Mouse (Mus musculus) liver, embryonic 11.5 days (tissue): ENCODE measurements around the gene 6030408B16Rik. TPM values are rescaled to one million over a fixed set of nuclear protein-coding genes. Genes with fewer than 3 reads are reported as not detected.

Experiments used
- ATAC-seq: fragments of 200-750 bp; cut with Nextera tagmentation; replicated peaks from 2 replicates; pipeline ENCODE4 v1.8.0; 2017; ENCODE audit warnings: moderate number of reproducible peaks, mild to moderate bottlenecking, moderate TSS enrichment, moderate library complexity; ENCODE audit not compliant: low FRiP score
- DNase-seq: peaks from one replicate; pipeline ENCODE4 v3.0.0-alpha.2; 2017; ENCODE audit warnings: low spot score
- H3K27ac ChIP-seq: fragments of 300-500 bp; sonication (generic); 2 replicates; pipeline ENCODE4 v1.5.1; 2014; ENCODE audit warnings: mild to moderate bottlenecking, low read depth, low read length, control low read depth
- H3K27me3 ChIP-seq: fragments of 300-500 bp; sonication (generic); replicated peaks from 2 replicates; pipeline ENCODE4 v1.6.1; 2014; ENCODE audit warnings: low read length, mixed read lengths; ENCODE audit not compliant: control insufficient read depth, insufficient read depth
- H3K36me3 ChIP-seq: fragments of 300-500 bp; sonication (generic); 2 replicates; pipeline ENCODE4 v1.6.1; 2014; ENCODE audit warnings: mild to moderate bottlenecking, low read length, moderate library complexity, mixed read lengths; ENCODE audit not compliant: control insufficient read depth, insufficient read depth
- H3K4me1 ChIP-seq: fragments of 300-500 bp; sonication (generic); replicated peaks from 2 replicates; pipeline ENCODE4 v1.6.1; 2014; ENCODE audit warnings: low read length, mixed read lengths; ENCODE audit not compliant: control insufficient read depth, insufficient read depth
- H3K4me2 ChIP-seq: fragments of 300-500 bp; sonication (generic); 2 replicates; pipeline ENCODE4 v1.6.1; 2014; ENCODE audit warnings: mild to moderate bottlenecking, control low read depth, moderate library complexity
- H3K4me3 ChIP-seq: fragments of 300-500 bp; sonication (generic); 2 replicates; pipeline ENCODE4 v1.5.1; 2014; ENCODE audit warnings: low read depth, low read length, control low read depth
- H3K9ac ChIP-seq: fragments of 300-500 bp; sonication (generic); 2 replicates; pipeline ENCODE4 v1.6.1; 2014; ENCODE audit warnings: low read depth, low read length, control low read depth
- H3K9me3 ChIP-seq: fragments of 300-500 bp; sonication (generic); 2 replicates; pipeline ENCODE4 v1.6.1; 2016; ENCODE audit warnings: low read length, inconsistent platforms, mixed read lengths; ENCODE audit not compliant: control insufficient read depth
- WGBS: fragments of 180-500 bp; shearing (Covaris S2); extraction: QIAGEN DNeasy Blood & Tissue Kit; methylation state at CpG from one replicate; pipeline ENCODE4 v1.1.7; 2014; 5-methylcytosine and 5-hydroxymethylcytosine counted together
- polyA plus RNA-seq: library from polyadenylated mRNA; unstranded; fragments of >200 nt; fragmentation: Nextera tagmentation; extraction: Ambion mirVana; gene quantifications from 2 replicates; pipeline ENCODE4 v1.2.1, GENCODE M21; 2014

6030408B16Rik gene
- polyA plus RNA-seq, 1 experiment from 2014 or later = 0.58 TPM

GRCm38 (mm10) chr15:101328876-101329563 lies 36.0 kb downstream of the 6030408B16Rik start:
- no peaks in the 10 kb centered on the region for H3K36me3 ChIP-seq
- DNase-seq (no peak), ATAC-seq (no peak)
- no peaks in the 10 kb centered on the region; the same call in 1 of the 2 replicates for H3K27me3 ChIP-seq
- H3K4me2 ChIP-seq = no peak overlapping the region
- no peak overlapping the region for H3K27ac ChIP-seq
- H3K4me3 ChIP-seq = no peak overlapping the region
- H3K9ac ChIP-seq = no peak overlapping the region
- no peaks in the 10 kb centered on the region for H3K4me1 ChIP-seq
- WGBS = 30% methylated on average over 3 of the region's 3 CpGs
- H3K9me3 ChIP-seq = no peaks in the 10 kb centered on the region

- H3K9me3 ChIP-seq = no peaks in the 10 kb centered on the region
- H3K4me3 ChIP-seq = no peak overlapping the region
- H3K36me3 ChIP-seq = no peaks in the 10 kb centered on the region
- no peak overlapping the region for H3K4me2 ChIP-seq
- H3K9ac ChIP-seq = no peak overlapping the region
- no peaks in the 10 kb centered on the region; the same call in 1 of the 2 replicates for H3K27me3 ChIP-seq
- DNase-seq (no peak), ATAC-seq (no peak)
- no peak overlapping the region for H3K27ac ChIP-seq
- no peaks in the 10 kb centered on the region for H3K4me1 ChIP-seq
- WGBS = 64% methylated on average over 3 of the region's 3 CpGs
Observed at GRCm38 (mm10) chr15:101329564-101329892, 36.5 kb downstream of the 6030408B16Rik start.

- Histone ChIP-seq H3K4me2 (no peak overlapping the region), H3K36me3 (no peaks in the 10 kb centered on the region), H3K27ac (no peak overlapping the region), H3K4me1 (peaks cover 3% of the 10 kb centered on the region; the same call in 1 of the 2 replicates), H3K9me3 (no peaks in the 10 kb centered on the region), H3K4me3 (no peak overlapping the region), H3K9ac (no peak overlapping the region), H3K27me3 (peaks cover 1% of the 10 kb centered on the region; the same call in 1 of the 2 replicates)
- 84% methylated on average over 4 of the region's 4 CpGs for WGBS
- DNase-seq (no peak), ATAC-seq (no peak)
Observed at GRCm38 (mm10) chr15:101331090-101331489, 38.1 kb downstream of the 6030408B16Rik start.

GRCm38 (mm10) chr15:101332370-101332769 lies 39.4 kb downstream of the 6030408B16Rik start:
- no peak for DNase-seq
- Histone ChIP-seq H3K27ac (no peak overlapping the region), H3K36me3 (no peaks in the 10 kb centered on the region), H3K9ac (no peak overlapping the region), H3K27me3 (peaks cover 3% of the 10 kb centered on the region; the same call in 1 of the 2 replicates), H3K4me3 (no peak overlapping the region), H3K4me1 (peaks cover 11% of the 10 kb centered on the region), H3K4me2 (no peak overlapping the region), H3K9me3 (no peaks in the 10 kb centered on the region)
- ATAC-seq = no peak
- 69% methylated on average over 4 of the region's 4 CpGs for WGBS

- 21% methylated on average over 1 of the region's 1 CpGs for WGBS
- Histone ChIP-seq H3K9ac (no peak overlapping the region), H3K27ac (no peak overlapping the region), H3K4me3 (no peak overlapping the region), H3K4me2 (no peak overlapping the region), H3K36me3 (no peaks in the 10 kb centered on the region), H3K27me3 (peaks cover 4% of the 10 kb centered on the region; the same call in 1 of the 2 replicates), H3K9me3 (no peaks in the 10 kb centered on the region), H3K4me1 (peaks cover 11% of the 10 kb centered on the region)
- ATAC-seq (no peak), DNase-seq (no peak)
Observed at GRCm38 (mm10) chr15:101333165-101333564, 40.2 kb downstream of the 6030408B16Rik start.

GRCm38 (mm10) chr15:101333648-101334047 lies 40.6 kb downstream of the 6030408B16Rik start:
- Histone ChIP-seq H3K36me3 (no peaks in the 10 kb centered on the region), H3K4me2 (no peak overlapping the region), H3K9me3 (no peaks in the 10 kb centered on the region), H3K4me1 (peaks cover 11% of the 10 kb centered on the region), H3K4me3 (no peak overlapping the region), H3K9ac (no peak overlapping the region), H3K27me3 (peaks cover 6% of the 10 kb centered on the region; the same call in 1 of the 2 replicates), H3K27ac (no peak overlapping the region)
- ATAC-seq (no peak), DNase-seq (no peak)
- WGBS = 31% methylated on average over 4 of the region's 4 CpGs

- 20% methylated on average over 24 of the region's 24 CpGs for WGBS
- no peak for DNase-seq
- Histone ChIP-seq H3K9me3 (no peaks in the 10 kb centered on the region), H3K27ac (peak overlapping the region; percentile 21; the same call in 1 of the 2 replicates), H3K9ac (no peak overlapping the region), H3K36me3 (no peaks in the 10 kb centered on the region), H3K4me1 (peaks cover 11% of the 10 kb centered on the region), H3K27me3 (peaks cover 6% of the 10 kb centered on the region; the same call in 1 of the 2 replicates), H3K4me2 (peak overlapping the region; percentile 46), H3K4me3 (no peak overlapping the region)
- peak; percentile 21; the same call in 1 of the 2 replicates for ATAC-seq
Observed at GRCm38 (mm10) chr15:101336474-101337174, 43.6 kb downstream of the 6030408B16Rik start.

GRCm38 (mm10) chr15:101338359-101338758 lies 45.3 kb downstream of the 6030408B16Rik start:
- Histone ChIP-seq H3K4me3 (no peak overlapping the region), H3K9me3 (no peaks in the 10 kb centered on the region), H3K4me2 (no peak overlapping the region), H3K36me3 (no peaks in the 10 kb centered on the region), H3K27me3 (0 out of 2 replicates have a peak, but pooled peaks cover 6% of the 10 kb centered on the region), H3K27ac (no peak overlapping the region), H3K4me1 (peaks cover 11% of the 10 kb centered on the region), H3K9ac (no peak overlapping the region)
- DNase-seq (no peak), ATAC-seq (no peak)
- 75% methylated on average over 4 of the region's 4 CpGs for WGBS
